Mouse (Mus musculus): ENCODE data around the gene Yrdc.

DNA sequence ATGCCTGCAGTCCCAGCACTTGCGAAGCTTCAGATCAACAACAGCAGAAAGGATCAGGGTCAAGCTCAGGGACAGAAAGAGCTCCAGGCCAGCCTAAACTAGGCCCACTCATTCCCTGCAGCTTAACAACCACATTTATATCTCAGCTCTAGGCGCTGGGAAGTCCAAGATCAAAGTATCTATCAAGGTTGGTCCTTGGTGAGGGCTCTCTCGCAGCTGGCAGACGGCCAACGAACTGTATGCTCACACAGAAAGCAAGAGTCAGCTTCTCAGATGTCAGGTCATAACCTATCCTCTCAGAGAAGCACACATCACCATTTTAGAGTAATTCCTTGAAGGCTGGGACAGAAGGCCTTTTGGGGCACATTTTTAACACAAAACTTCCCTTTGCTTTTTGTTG is 7.9 kb downstream of the Yrdc start:
- TF ChIP-seq CTCF (IDR thresholded peaks at IDR 0.05; ENCODE audit: low read depth) (no peak), EP300 (IDR thresholded peaks at IDR 0.05; ENCODE audit: low read depth) (no peak)

All from liver, embryonic 14.5 days (tissue).